Mouse (Mus musculus) midbrain, embryonic 11.5 days (tissue): ENCODE results near the gene Pip. TPM values are rescaled to one million over a fixed set of nuclear protein-coding genes. Genes with fewer than 3 reads are reported as not detected.

ENCODE experiments used
- ATAC-seq: fragments of 200-750 bp; cut with Nextera tagmentation; 2 replicates; pipeline ENCODE4 v1.8.0; 2017; ENCODE audit warnings: moderate TSS enrichment, moderate library complexity; ENCODE audit not compliant: low FRiP score
- DNase-seq: peaks from one replicate; pipeline ENCODE4 v3.0.0; 2015; ENCODE audit warnings: low spot score; ENCODE audit errors: missing footprints
- H3K27ac ChIP-seq: fragments of 300-500 bp; sonication (generic); 2 replicates; pipeline ENCODE4 v1.5.1; 2014; ENCODE audit warnings: low read depth, low read length
- H3K27me3 ChIP-seq: fragments of 300-500 bp; sonication (generic); 2 replicates; pipeline ENCODE4 v1.6.1; 2014; ENCODE audit warnings: mild to moderate bottlenecking, low read length, moderate library complexity, mixed read lengths; ENCODE audit not compliant: control insufficient read depth, insufficient read depth
- H3K36me3 ChIP-seq: fragments of 300-500 bp; sonication (generic); 2 replicates; pipeline ENCODE4 v1.6.1; 2014; ENCODE audit warnings: mild to moderate bottlenecking, low read length, moderate library complexity, mixed read lengths; ENCODE audit not compliant: control insufficient read depth, insufficient read depth
- H3K4me1 ChIP-seq: fragments of 300-500 bp; sonication (generic); 2 replicates; pipeline ENCODE4 v1.6.1; 2014; ENCODE audit warnings: low read length; ENCODE audit not compliant: control insufficient read depth, insufficient read depth
- H3K4me2 ChIP-seq: fragments of 300-500 bp; sonication (generic); 2 replicates; pipeline ENCODE4 v1.6.1; 2014; ENCODE audit warnings: mild to moderate bottlenecking, moderate library complexity
- H3K4me3 ChIP-seq: fragments of 300-500 bp; sonication (generic); 2 replicates; pipeline ENCODE4 v1.5.1; 2014; ENCODE audit warnings: low read depth, low read length
- H3K9ac ChIP-seq: fragments of 300-500 bp; sonication (generic); 2 replicates; pipeline ENCODE4 v1.6.1; 2014; ENCODE audit warnings: low read length
- H3K9me3 ChIP-seq: fragments of 300-500 bp; sonication (generic); 2 replicates; pipeline ENCODE4 v1.6.1; 2016; ENCODE audit warnings: low read length; ENCODE audit not compliant: control insufficient read depth
- WGBS: fragments of 180-500 bp; shearing (Covaris S2); extraction: QIAGEN DNeasy Blood & Tissue Kit; methylation state at CpG from one replicate; pipeline ENCODE4 v1.1.7; 2014; 5-methylcytosine and 5-hydroxymethylcytosine counted together
- polyA plus RNA-seq: library from polyadenylated mRNA; unstranded; fragments of >200 nt; fragmentation: Nextera tagmentation; extraction: Ambion mirVana; gene quantifications from 2 replicates; pipeline ENCODE4 v1.2.1, GENCODE M21; 2014

The Pip gene
- polyA plus RNA-seq = not detected in 2 replicates

DNA sequence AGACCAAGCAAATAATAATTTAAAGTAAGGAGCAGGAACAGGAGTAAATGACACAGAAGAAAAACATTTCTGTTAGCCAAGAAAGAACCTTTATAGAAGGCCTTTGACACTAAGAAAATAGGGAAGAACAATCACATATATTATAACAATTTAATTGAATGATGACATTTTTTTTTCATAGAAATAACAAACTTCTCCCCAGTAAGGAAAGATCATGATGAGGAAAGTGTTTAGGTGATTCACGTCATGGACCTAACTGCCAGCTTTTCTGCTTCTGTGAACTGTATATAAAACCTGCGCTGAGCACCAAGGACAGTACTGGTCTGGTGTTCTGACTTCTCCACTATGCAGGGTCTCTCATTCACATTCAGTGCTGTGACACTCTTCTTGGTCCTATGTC lies at the start of gene Pip:
Gene Pip (plus strand): TSS at position 301 of the 400 bp plus-strand sequence.
- Histone ChIP-seq H3K4me1 (no peaks in the 10 kb centered on the region), H3K4me3 (no peak within 1 kb of the TSS), H3K4me2 (no peak within 1 kb of the TSS), H3K27ac (no peak within 1 kb of the TSS), H3K36me3 (no peaks in the 10 kb centered on the region), H3K27me3 (no peaks in the 10 kb centered on the region), H3K9ac (no peak within 1 kb of the TSS), H3K9me3 (no peaks in the 10 kb centered on the region)
- DNase-seq = no peak
- ATAC-seq = no peak
- 87% methylated on average over 2 of the region's 2 CpGs for WGBS

DNA sequence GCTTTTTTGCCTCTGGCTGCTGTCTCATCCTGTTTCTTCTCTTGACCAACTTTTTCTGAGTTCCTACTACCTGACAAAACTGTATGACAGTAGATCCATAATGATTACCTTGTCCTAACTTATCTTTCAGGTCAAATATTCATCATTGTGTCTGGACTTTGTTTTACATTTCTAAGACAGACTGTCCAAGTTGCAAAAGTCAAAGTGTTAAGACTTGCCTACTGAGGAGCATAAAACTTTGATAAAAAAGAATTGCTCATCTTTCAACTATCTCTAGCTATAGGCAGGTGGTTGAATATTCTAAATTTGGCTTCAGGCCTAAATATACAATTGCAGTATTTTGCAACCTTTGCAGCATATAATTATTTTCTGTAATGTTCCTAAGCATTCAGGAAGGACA lies 23.2 kb upstream of the Pip start:
- no peak overlapping the region for H3K27ac ChIP-seq
- H3K36me3 ChIP-seq = no peaks in the 10 kb centered on the region
- no peak overlapping the region for H3K4me2 ChIP-seq
- DNase-seq (no peak), ATAC-seq (no peak)
- H3K4me3 ChIP-seq = no peak overlapping the region
- H3K27me3 ChIP-seq = no peaks in the 10 kb centered on the region
- H3K4me1 ChIP-seq = no peaks in the 10 kb centered on the region
- no peak overlapping the region for H3K9ac ChIP-seq
- H3K9me3 ChIP-seq = no peaks in the 10 kb centered on the region

GRCm38 (mm10) chr6:41829516-41829915 lies 17.8 kb upstream of the Pip start:
- 73% methylated on average over 2 of the region's 2 CpGs for WGBS
- DNase-seq (no peak), ATAC-seq (no peak)
- H3K4me3 ChIP-seq = no peak overlapping the region
- H3K9me3 ChIP-seq = no peaks in the 10 kb centered on the region
- H3K4me2 ChIP-seq = no peak overlapping the region
- no peak overlapping the region for H3K9ac ChIP-seq
- no peaks in the 10 kb centered on the region for H3K27me3 ChIP-seq
- no peaks in the 10 kb centered on the region for H3K36me3 ChIP-seq
- H3K4me1 ChIP-seq = no peaks in the 10 kb centered on the region
- no peak overlapping the region for H3K27ac ChIP-seq

GRCm38 (mm10) chr6:41852689-41853088 lies 5.4 kb downstream of the Pip start, which contains the start of gene Sval2:
Gene Sval2, plus strand, starts transcription at chr6:41852989.
- H3K27me3 ChIP-seq = no peaks in the 10 kb centered on the region
- WGBS = 89% methylated on average over 3 of the region's 3 CpGs
- DNase-seq (no peak), ATAC-seq (no peak)
- no peak within 1 kb of the TSS for H3K9ac ChIP-seq
- no peaks in the 10 kb centered on the region for H3K4me1 ChIP-seq
- no peak within 1 kb of the TSS for H3K27ac ChIP-seq
- no peak within 1 kb of the TSS for H3K4me2 ChIP-seq
- H3K9me3 ChIP-seq = no peaks in the 10 kb centered on the region
- H3K4me3 ChIP-seq = no peak within 1 kb of the TSS
- H3K36me3 ChIP-seq = no peaks in the 10 kb centered on the region

- H3K9me3 ChIP-seq = no peaks in the 10 kb centered on the region
- H3K4me1 ChIP-seq = no peaks in the 10 kb centered on the region
- H3K27ac ChIP-seq = no peak overlapping the region
- H3K4me2 ChIP-seq = no peak overlapping the region
- no peaks in the 10 kb centered on the region for H3K36me3 ChIP-seq
- DNase-seq (no peak), ATAC-seq (no peak)
- no peak overlapping the region for H3K4me3 ChIP-seq
- H3K27me3 ChIP-seq = no peaks in the 10 kb centered on the region
- 83% methylated on average over 2 of the region's 2 CpGs for WGBS
- no peak overlapping the region for H3K9ac ChIP-seq
These were observed 16.7 kb downstream of the Pip start for GRCm38 (mm10) chr6:41864038-41864437.

Other genes starting within 250 kb of the Pip start
- gene Ephb6, start 242.1 kb upstream of the Pip start, polyA plus RNA-seq = 9.9 and 10.7 TPM in 2 replicates
- 0.26 and 0.27 TPM in 2 replicates for gene Trpv6, start 211.1 kb upstream of the Pip start, polyA plus RNA-seq
- not detected in 2 replicates for gene Trpv5, start 166.8 kb upstream of the Pip start, polyA plus RNA-seq
- gene Llcfc1, start 163.1 kb upstream of the Pip start, polyA plus RNA-seq = not detected in 2 replicates
- 11.0 and 11.7 TPM in 2 replicates for gene Kel, start 143.2 kb upstream of the Pip start, polyA plus RNA-seq
- gene Olfr459, start 72.4 kb upstream of the Pip start, polyA plus RNA-seq = not detected in 2 replicates
- gene Sval2, start 5.5 kb downstream of the Pip start, polyA plus RNA-seq = not detected in 2 replicates
- gene Sval1, start 104.1 kb downstream of the Pip start, polyA plus RNA-seq = not detected in 2 replicates
- not detected in 2 replicates for gene Sval3, start 120.6 kb downstream of the Pip start, polyA plus RNA-seq
- gene Sva, start 190.9 kb downstream of the Pip start, polyA plus RNA-seq = not detected in 2 replicates